In genomic region chr11:100860198-100861048, GRCm38 (mm10) we compare ENCODE assay signal across 8 mouse cellular contexts. TPM values are rescaled to one million over a fixed set of nuclear protein-coding genes. Genes with fewer than 3 reads are reported as not detected.
DNase-seq lines count a peak whose midpoint lies in the region; ATAC-seq and TF ChIP-seq lines count a peak whose summit lies in the region.

No protein-coding gene starts in this region.

- peaks cover 40% of the 10 kb centered on the region for H3K4me1 ChIP-seq in E14TG2a.4 (replicated peaks; ENCODE audit: low read depth, low read length)
- H3K4me1 ChIP-seq in bone marrow, adult 2 months (ENCODE audit: control insufficient read depth, insufficient read depth, low read length): peaks cover 8% of the 10 kb centered on the region
- H3K4me1 ChIP-seq in forebrain, embryonic 13.5 days: peaks cover 5% of the 10 kb centered on the region; the same call in 1 of the 2 replicates

- H3K9me3 ChIP-seq in E14TG2a.4 (ENCODE audit: low read length): no peaks in the 10 kb centered on the region
- no peaks in the 10 kb centered on the region for H3K9me3 ChIP-seq in forebrain, embryonic 13.5 days (replicated peaks)

- no peaks in the 10 kb centered on the region for H3K36me3 ChIP-seq in E14TG2a.4 (ENCODE audit: insufficient read depth, low read length)
- no peaks in the 10 kb centered on the region for H3K36me3 ChIP-seq in forebrain, embryonic 13.5 days (ENCODE audit: poor library complexity, severe bottlenecking)

- 0 out of 2 replicates have a peak, but pooled peaks have one; percentile 21 for ATAC-seq in forebrain, embryonic 13.5 days

- H3K27ac ChIP-seq in bone marrow, adult 2 months (ENCODE audit: control insufficient read depth, insufficient read depth, low read depth, low read length, poor library complexity): peak overlapping the region; percentile 86
- H3K27ac ChIP-seq in forebrain, embryonic 13.5 days: no peak overlapping the region

- TF ChIP-seq CTCF in E14TG2a.4 (conservative IDR thresholded peaks at IDR 0.05; ENCODE audit: low read length): no peak
- no peak for TF ChIP-seq CTCF in bone marrow, adult 2 months (IDR thresholded peaks at IDR 0.05; ENCODE audit: control insufficient read depth, insufficient read depth, low read length)

- peak overlapping the region; percentile 62 for H3K4me2 ChIP-seq in forebrain, embryonic 13.5 days

- WGBS in bone marrow, adult 2 months: 1% methylated on average over 55 of the region's 55 CpGs
- WGBS in forebrain, embryonic 13.5 days: 4% methylated on average over 55 of the region's 55 CpGs

- peaks cover 80% of the 10 kb centered on the region for H3K27me3 ChIP-seq in E14TG2a.4 (ENCODE audit: insufficient read depth, low read length)
- H3K27me3 ChIP-seq in forebrain, embryonic 13.5 days: peaks cover 79% of the 10 kb centered on the region

- peak; percentile 75; the same call in 1 of the 2 replicates for TF ChIP-seq POLR2A in bone marrow, adult 2 months (IDR thresholded peaks at IDR 0.05; ENCODE audit: borderline replicate concordance, control insufficient read depth, low read depth, low read length)

- peak; percentile 82 to 90 for DNase-seq in heart, postnatal 36 days
- DNase-seq in layer of hippocampus, adult 9-10 months (ENCODE audit: low spot score): peak; percentile 12
- peak; percentile 87 for DNase-seq in lung, postnatal 14 days
- peak; percentile 64 for DNase-seq in ovary, postnatal 14 days (ENCODE audit: low spot score)
- peak; percentile 86 to 92 for DNase-seq in thymus, postnatal 36 days

- peak overlapping the region; percentile 51; the same call in 1 of the 2 replicates for H3K9ac ChIP-seq in forebrain, embryonic 13.5 days

- intact Hi-C loops in heart, postnatal 36 days (cut with DNase I): loop anchor here (5.0 kb wide), 2 partner anchors 73 to 143 kb away; no protein-coding TSS in a partner anchor

- H3K4me3 ChIP-seq in E14TG2a.4 (replicated peaks; ENCODE audit: low read length): peak overlapping the region; percentile 77
- peak overlapping the region; percentile 77 for H3K4me3 ChIP-seq in bone marrow, adult 2 months (replicated peaks; ENCODE audit: control insufficient read depth, low read depth, low read length)
- peak overlapping the region; percentile 39 for H3K4me3 ChIP-seq in forebrain, embryonic 13.5 days

RNA-seq across cellular contexts. Expression of gene Stat5a, which starts 1.3 kb away (rescaled TPM):
- polyA plus RNA-seq in bone marrow, adult 2 months (2011; ENCODE audit: insufficient read depth, insufficient read length, low replicate concordance, missing spikeins): 8.6 and 16.5 TPM in 2 replicates
- 0.85 and 1.2 TPM in 2 replicates for polyA plus RNA-seq in forebrain, embryonic 13.5 days (2015; fragmentation: Nextera tagmentation; extraction: Ambion mirVana)
- total RNA-seq in heart, postnatal 36 days (2021): 10 to 100 TPM; 19.8 to 24.1 TPM

RNA-seq across cellular contexts. Expression of gene Stat5b, which starts 9.9 kb away (rescaled TPM):
- polyA plus RNA-seq in bone marrow, adult 2 months (2011; ENCODE audit: insufficient read depth, insufficient read length, low replicate concordance, missing spikeins): 10.7 and 14.5 TPM in 2 replicates
- 11.1 and 14.0 TPM in 2 replicates for polyA plus RNA-seq in forebrain, embryonic 13.5 days (2015; fragmentation: Nextera tagmentation; extraction: Ambion mirVana)
- 10 to 100 TPM; 62.7 to 62.8 TPM for total RNA-seq in heart, postnatal 36 days (2021)

Comparison
In these comparisons a context has a peak if more than half of its experiments do, and no peak if none do; other contexts are left out.
1. DNase-seq: peak in every context shown above with its lines; median percentile 89 in thymus, postnatal 36 days; 87 in lung, postnatal 14 days; 86 in heart, postnatal 36 days; 64 in ovary, postnatal 14 days; 12 in layer of hippocampus, adult 9-10 months.